9 mouse cellular contexts compared by ENCODE assay signal in the genomic region with DNA sequence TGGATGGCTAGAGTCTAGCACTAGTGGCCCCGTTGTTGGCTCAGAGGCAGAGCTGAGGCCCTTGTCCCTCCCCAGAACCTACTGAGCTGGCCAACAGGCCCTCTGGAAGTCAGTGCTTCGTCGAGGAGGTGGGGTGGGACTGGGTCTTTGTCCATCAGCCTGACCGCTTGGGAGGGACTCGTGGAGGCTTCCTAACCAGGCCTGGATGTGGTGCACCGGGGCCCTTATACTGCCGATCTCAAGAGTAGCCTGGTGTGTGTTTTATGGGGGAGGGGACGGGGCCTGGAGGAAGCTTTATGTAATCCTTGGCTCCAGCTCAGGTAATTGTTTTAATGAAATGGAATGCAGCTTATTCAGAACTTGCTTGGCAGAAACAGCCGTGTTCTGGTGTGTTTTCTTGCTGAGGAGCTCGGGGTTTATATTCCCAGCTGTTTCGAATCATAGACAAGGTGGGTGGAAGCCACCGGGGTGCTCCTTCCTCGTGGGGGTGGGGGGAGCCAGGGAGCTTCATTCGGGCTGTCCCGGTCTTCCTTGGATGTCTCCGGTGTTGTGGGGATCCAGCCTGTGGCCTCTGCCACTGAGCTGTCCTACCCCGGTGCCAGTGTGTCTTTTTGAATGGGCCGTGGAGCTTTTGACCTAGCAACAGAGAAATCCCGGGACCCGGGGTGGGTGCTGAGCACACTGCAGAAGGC. TPM values are rescaled to one million over a fixed set of nuclear protein-coding genes. Genes with fewer than 3 reads are reported as not detected.
DNase-seq lines count a peak whose midpoint lies in the region; ATAC-seq and TF ChIP-seq lines count a peak whose summit lies in the region.
"Had no signal": no experiment of that assay in that cellular context is flagged by ENCODE, and none has a peak within 500 bp of the region (broad histone marks: within the 10 kb centered on the region; RNA-seq: fewer than 3 reads in every experiment).

No protein-coding gene starts in this region.

- H3K36me3 ChIP-seq in midbrain, embryonic 10.5 days: peaks cover 20% of the 10 kb centered on the region
- H3K36me3 ChIP-seq in midbrain, postnatal 0 days (ENCODE audit: insufficient read depth, low read length): no peaks in the 10 kb centered on the region
- no peaks in the 10 kb centered on the region for H3K36me3 ChIP-seq in forebrain, embryonic 14.5 days (ENCODE audit: control insufficient read depth, insufficient read depth, low read length)
- H3K36me3 ChIP-seq in hindbrain, embryonic 12.5 days: no peaks in the 10 kb centered on the region
- peaks cover 19% of the 10 kb centered on the region for H3K36me3 ChIP-seq in limb, embryonic 14.5 days (ENCODE audit: control insufficient read depth, insufficient read depth, low read length)
- H3K36me3 ChIP-seq in neural tube, embryonic 13.5 days: 0 out of 2 replicates have a peak, but pooled peaks cover 10% of the 10 kb centered on the region

- H3K9ac ChIP-seq in midbrain, postnatal 0 days (replicated peaks; ENCODE audit: low read length, poor library complexity, severe bottlenecking): no peak overlapping the region
- H3K9ac ChIP-seq in forebrain, embryonic 14.5 days (ENCODE audit: low read length): peak overlapping the region; percentile 4; the same call in 1 of the 2 replicates
- H3K9ac ChIP-seq in hindbrain, embryonic 12.5 days: no peak overlapping the region
- no peak overlapping the region for H3K9ac ChIP-seq in limb, embryonic 14.5 days (ENCODE audit: low read depth, low read length, severe bottlenecking)
- 0 out of 2 replicates have a peak overlapping the region, but pooled peaks have one; percentile 13 for H3K9ac ChIP-seq in neural tube, embryonic 13.5 days

- H3K4me2 ChIP-seq in midbrain, postnatal 0 days (ENCODE audit: low read depth, low read length, poor library complexity, severe bottlenecking): no peak overlapping the region
- H3K4me2 ChIP-seq in forebrain, embryonic 14.5 days (ENCODE audit: low read length): no peak overlapping the region
- no peak overlapping the region for H3K4me2 ChIP-seq in hindbrain, embryonic 12.5 days (replicated peaks)
- peak overlapping the region; percentile 44 for H3K4me2 ChIP-seq in limb, embryonic 14.5 days (replicated peaks; ENCODE audit: low read depth, low read length, severe bottlenecking)
- no peak overlapping the region for H3K4me2 ChIP-seq in neural tube, embryonic 13.5 days

- peak overlapping the region; percentile 53; the same call in 1 of the 2 replicates for H3K27ac ChIP-seq in midbrain, embryonic 10.5 days (replicated peaks)
- H3K27ac ChIP-seq in midbrain, postnatal 0 days (ENCODE audit: low read depth, low read length): no peak overlapping the region; the same call in 1 of the 2 replicates
- H3K27ac ChIP-seq in forebrain, embryonic 14.5 days (ENCODE audit: low read depth, low read length): peak overlapping the region; percentile 62; the same call in 1 of the 2 replicates
- peak overlapping the region; percentile 64 for H3K27ac ChIP-seq in hindbrain, embryonic 12.5 days
- peak overlapping the region; percentile 92 for H3K27ac ChIP-seq in limb, embryonic 14.5 days (replicated peaks; ENCODE audit: low read depth, low read length)
- H3K27ac ChIP-seq in neural tube, embryonic 13.5 days (replicated peaks): peak overlapping the region; percentile 47

- no peak for DNase-seq in midbrain, embryonic 10.5 days (ENCODE audit: low spot score)
- no peak for DNase-seq in midbrain, postnatal 0 days (ENCODE audit: low spot score)
- DNase-seq in forebrain, embryonic 14.5 days (ENCODE audit: low spot score): peak; percentile 49
- peak; percentile 93 for DNase-seq in limb, embryonic 14.5 days (ENCODE audit: low spot score)
- no peak for DNase-seq in ovary, adult 18-20 months (ENCODE audit: low spot score)
- DNase-seq in right cerebral cortex, postnatal 25 days: no peak

- TF ChIP-seq POLR2A in limb, embryonic 14.5 days (IDR thresholded peaks at IDR 0.05; ENCODE audit: borderline replicate concordance, extremely low read depth, insufficient read depth, insufficient read length): no peak

- WGBS in midbrain, embryonic 10.5 days: 72% methylated on average over 20 of the region's 20 CpGs
- 60% methylated on average over 20 of the region's 20 CpGs for WGBS in midbrain, postnatal 0 days
- 55% methylated on average over 20 of the region's 20 CpGs for WGBS in forebrain, embryonic 14.5 days
- 69% methylated on average over 20 of the region's 20 CpGs for WGBS in hindbrain, embryonic 12.5 days
- WGBS in limb, embryonic 14.5 days: 18% methylated on average over 20 of the region's 20 CpGs
- WGBS in neural tube, embryonic 13.5 days: 67% methylated on average over 20 of the region's 20 CpGs

- no peaks in the 10 kb centered on the region for H3K27me3 ChIP-seq in midbrain, embryonic 10.5 days (ENCODE audit: low read depth, poor library complexity, severe bottlenecking)
- H3K27me3 ChIP-seq in midbrain, postnatal 0 days (ENCODE audit: insufficient read depth, low read length): no peaks in the 10 kb centered on the region
- no peaks in the 10 kb centered on the region for H3K27me3 ChIP-seq in forebrain, embryonic 14.5 days (replicated peaks; ENCODE audit: control insufficient read depth, insufficient read depth, low read length)
- H3K27me3 ChIP-seq in hindbrain, embryonic 12.5 days: no peaks in the 10 kb centered on the region
- no peaks in the 10 kb centered on the region for H3K27me3 ChIP-seq in limb, embryonic 14.5 days (ENCODE audit: control insufficient read depth, insufficient read depth, low read length)
- no peaks in the 10 kb centered on the region for H3K27me3 ChIP-seq in neural tube, embryonic 13.5 days

- H3K9me3 ChIP-seq in midbrain, embryonic 10.5 days (replicated peaks): no peaks in the 10 kb centered on the region
- no peaks in the 10 kb centered on the region for H3K9me3 ChIP-seq in midbrain, postnatal 0 days (ENCODE audit: low read length)
- H3K9me3 ChIP-seq in forebrain, embryonic 14.5 days (replicated peaks; ENCODE audit: control insufficient read depth, low read length): no peaks in the 10 kb centered on the region
- no peaks in the 10 kb centered on the region for H3K9me3 ChIP-seq in hindbrain, embryonic 12.5 days (replicated peaks)
- H3K9me3 ChIP-seq in limb, embryonic 14.5 days (ENCODE audit: control insufficient read depth, low read length): no peaks in the 10 kb centered on the region
- no peaks in the 10 kb centered on the region for H3K9me3 ChIP-seq in neural tube, embryonic 13.5 days

- peaks cover 21% of the 10 kb centered on the region for H3K4me1 ChIP-seq in midbrain, embryonic 10.5 days
- H3K4me1 ChIP-seq in midbrain, postnatal 0 days (ENCODE audit: insufficient read depth, low read length): no peaks in the 10 kb centered on the region
- peaks cover 11% of the 10 kb centered on the region for H3K4me1 ChIP-seq in forebrain, embryonic 14.5 days (ENCODE audit: control insufficient read depth, insufficient read depth, low read length)
- H3K4me1 ChIP-seq in hindbrain, embryonic 12.5 days: peaks cover 17% of the 10 kb centered on the region
- peaks cover 27% of the 10 kb centered on the region for H3K4me1 ChIP-seq in limb, embryonic 14.5 days (ENCODE audit: control insufficient read depth, insufficient read depth, low read length)
- H3K4me1 ChIP-seq in neural tube, embryonic 13.5 days (replicated peaks): peaks cover 21% of the 10 kb centered on the region

- no peak for ATAC-seq in midbrain, postnatal 0 days (ENCODE audit: low FRiP score)
- no peak for ATAC-seq in forebrain, embryonic 14.5 days
- no peak for ATAC-seq in hindbrain, embryonic 12.5 days (ENCODE audit: low FRiP score)
- peak; percentile 84 for ATAC-seq in limb, embryonic 14.5 days (ENCODE audit: low FRiP score, low read depth)
- 0 out of 2 replicates have a peak, but pooled peaks have one; percentile 34 for ATAC-seq in neural tube, embryonic 13.5 days (ENCODE audit: low read depth)

- H3K4me3 ChIP-seq in midbrain, embryonic 10.5 days: no peak overlapping the region
- no peak overlapping the region for H3K4me3 ChIP-seq in midbrain, postnatal 0 days (ENCODE audit: low read depth, low read length)
- H3K4me3 ChIP-seq in forebrain, embryonic 14.5 days (ENCODE audit: low read depth, low read length): no peak overlapping the region
- no peak overlapping the region for H3K4me3 ChIP-seq in hindbrain, embryonic 12.5 days
- peak overlapping the region; percentile 11 for H3K4me3 ChIP-seq in limb, embryonic 14.5 days (replicated peaks; ENCODE audit: low read length)
- no peak overlapping the region for H3K4me3 ChIP-seq in neural tube, embryonic 13.5 days

- no peak for TF ChIP-seq CTCF in midbrain, postnatal 0 days (IDR thresholded peaks at IDR 0.05)

RNA-seq across cellular contexts. Expression of gene Pxn, which starts 8.6 kb away (rescaled TPM):
- 27.9 and 28.9 TPM in 2 replicates for polyA plus RNA-seq in midbrain, embryonic 10.5 days (2016; fragmentation: Nextera tagmentation; extraction: Ambion mirVana)
- 34.6 and 39.4 TPM in 2 replicates for total RNA-seq in midbrain, postnatal 0 days (2014; rRNA removed)
- polyA plus RNA-seq in midbrain, postnatal 0 days (2015; fragmentation: Nextera tagmentation; extraction: Ambion mirVana): 15.3 and 15.9 TPM in 2 replicates
- polyA plus RNA-seq in forebrain, embryonic 14.5 days (2014; fragmentation: Nextera tagmentation; extraction: Ambion mirVana): 7.5 and 9.8 TPM in 2 replicates
- polyA plus RNA-seq in hindbrain, embryonic 12.5 days (2016; fragmentation: Nextera tagmentation; extraction: Ambion mirVana): 34.0 and 39.2 TPM in 2 replicates
- 119 and 145 TPM in 2 replicates for polyA plus RNA-seq in limb, embryonic 14.5 days (2012; rRNA removed)
- 25.0 and 26.3 TPM in 2 replicates for polyA plus RNA-seq in limb, embryonic 14.5 days (2014; fragmentation: Nextera tagmentation; extraction: Ambion mirVana)
- 26.5 and 26.6 TPM in 2 replicates for polyA plus RNA-seq in neural tube, embryonic 13.5 days (2015; fragmentation: Nextera tagmentation; extraction: Ambion mirVana)

RNA-seq across cellular contexts. Expression of gene Sirt4, which starts 30.5 kb away (rescaled TPM):
- polyA plus RNA-seq in midbrain, embryonic 10.5 days (2016; fragmentation: Nextera tagmentation; extraction: Ambion mirVana): 15.2 and 17.0 TPM in 2 replicates
- 19.5 and 25.6 TPM in 2 replicates for total RNA-seq in midbrain, postnatal 0 days (2014; rRNA removed)
- polyA plus RNA-seq in midbrain, postnatal 0 days (2015; fragmentation: Nextera tagmentation; extraction: Ambion mirVana): 22.4 and 27.0 TPM in 2 replicates
- 19.5 and 24.3 TPM in 2 replicates for polyA plus RNA-seq in forebrain, embryonic 14.5 days (2014; fragmentation: Nextera tagmentation; extraction: Ambion mirVana)
- polyA plus RNA-seq in hindbrain, embryonic 12.5 days (2016; fragmentation: Nextera tagmentation; extraction: Ambion mirVana): 23.1 and 24.7 TPM in 2 replicates
- polyA plus RNA-seq in limb, embryonic 14.5 days (2012; rRNA removed): 69.2 and 82.4 TPM in 2 replicates
- 20.4 and 24.1 TPM in 2 replicates for polyA plus RNA-seq in limb, embryonic 14.5 days (2014; fragmentation: Nextera tagmentation; extraction: Ambion mirVana)
- polyA plus RNA-seq in neural tube, embryonic 13.5 days (2015; fragmentation: Nextera tagmentation; extraction: Ambion mirVana): 26.8 and 33.0 TPM in 2 replicates

RNA-seq across cellular contexts. Expression of gene Rplp0, which starts 44.2 kb away (rescaled TPM):
- 1,126 and 1,338 TPM in 2 replicates for polyA plus RNA-seq in midbrain, embryonic 10.5 days (2016; fragmentation: Nextera tagmentation; extraction: Ambion mirVana)
- total RNA-seq in midbrain, postnatal 0 days (2014; rRNA removed): 1,612 and 1,828 TPM in 2 replicates
- polyA plus RNA-seq in midbrain, postnatal 0 days (2015; fragmentation: Nextera tagmentation; extraction: Ambion mirVana): 779 and 814 TPM in 2 replicates
- 1,112 and 1,434 TPM in 2 replicates for polyA plus RNA-seq in forebrain, embryonic 14.5 days (2014; fragmentation: Nextera tagmentation; extraction: Ambion mirVana)
- 819 and 900 TPM in 2 replicates for polyA plus RNA-seq in hindbrain, embryonic 12.5 days (2016; fragmentation: Nextera tagmentation; extraction: Ambion mirVana)
- 3,411 and 4,152 TPM in 2 replicates for polyA plus RNA-seq in limb, embryonic 14.5 days (2012; rRNA removed)
- 2,030 and 2,068 TPM in 2 replicates for polyA plus RNA-seq in limb, embryonic 14.5 days (2014; fragmentation: Nextera tagmentation; extraction: Ambion mirVana)
- 767 and 869 TPM in 2 replicates for polyA plus RNA-seq in neural tube, embryonic 13.5 days (2015; fragmentation: Nextera tagmentation; extraction: Ambion mirVana)

RNA-seq across cellular contexts. Expression of gene Pla2g1b, which starts 49.0 kb away (rescaled TPM):
- 0.41 and 0.62 TPM in 2 replicates for polyA plus RNA-seq in midbrain, embryonic 10.5 days (2016; fragmentation: Nextera tagmentation; extraction: Ambion mirVana)
- total RNA-seq in midbrain, postnatal 0 days (2014; rRNA removed): not detected in 2 replicates
- not detected in 2 replicates for polyA plus RNA-seq in midbrain, postnatal 0 days (2015; fragmentation: Nextera tagmentation; extraction: Ambion mirVana)
- not detected in 2 replicates for polyA plus RNA-seq in forebrain, embryonic 14.5 days (2014; fragmentation: Nextera tagmentation; extraction: Ambion mirVana)
- not detected in 2 replicates for polyA plus RNA-seq in hindbrain, embryonic 12.5 days (2016; fragmentation: Nextera tagmentation; extraction: Ambion mirVana)
- polyA plus RNA-seq in limb, embryonic 14.5 days (2012; rRNA removed): not detected in 2 replicates
- polyA plus RNA-seq in limb, embryonic 14.5 days (2014; fragmentation: Nextera tagmentation; extraction: Ambion mirVana): not detected in 2 replicates
- polyA plus RNA-seq in neural tube, embryonic 13.5 days (2015; fragmentation: Nextera tagmentation; extraction: Ambion mirVana): 0.95 TPM in 1 of 2 replicates, not detected in the other
- total RNA-seq: left cerebral cortex, postnatal 25 days had no signal

RNA-seq across cellular contexts. Expression of gene Gcn1l1, which starts 50.0 kb away (rescaled TPM):
- 52.5 and 61.2 TPM in 2 replicates for polyA plus RNA-seq in midbrain, embryonic 10.5 days (2016; fragmentation: Nextera tagmentation; extraction: Ambion mirVana)
- 72.9 and 75.1 TPM in 2 replicates for total RNA-seq in midbrain, postnatal 0 days (2014; rRNA removed)
- 24.7 and 26.6 TPM in 2 replicates for polyA plus RNA-seq in midbrain, postnatal 0 days (2015; fragmentation: Nextera tagmentation; extraction: Ambion mirVana)
- polyA plus RNA-seq in forebrain, embryonic 14.5 days (2014; fragmentation: Nextera tagmentation; extraction: Ambion mirVana): 29.2 and 41.2 TPM in 2 replicates
- 57.6 and 62.5 TPM in 2 replicates for polyA plus RNA-seq in hindbrain, embryonic 12.5 days (2016; fragmentation: Nextera tagmentation; extraction: Ambion mirVana)
- polyA plus RNA-seq in limb, embryonic 14.5 days (2012; rRNA removed): 47.0 and 59.2 TPM in 2 replicates
- 42.8 and 49.7 TPM in 2 replicates for polyA plus RNA-seq in limb, embryonic 14.5 days (2014; fragmentation: Nextera tagmentation; extraction: Ambion mirVana)
- 36.5 and 39.3 TPM in 2 replicates for polyA plus RNA-seq in neural tube, embryonic 13.5 days (2015; fragmentation: Nextera tagmentation; extraction: Ambion mirVana)

Comparison
In these comparisons a context has a peak if more than half of its experiments do, and no peak if none do; other contexts are left out.
1. DNase-seq: peak in forebrain, embryonic 14.5 days (single experiment) and limb, embryonic 14.5 days (single experiment); none in midbrain, embryonic 10.5 days (single experiment), midbrain, postnatal 0 days (single experiment), ovary, adult 18-20 months (single experiment) and right cerebral cortex, postnatal 25 days (single experiment).
2. ATAC-seq: peak in limb, embryonic 14.5 days (single experiment) and neural tube, embryonic 13.5 days (single experiment); none in midbrain, postnatal 0 days (single experiment), forebrain, embryonic 14.5 days (single experiment) and hindbrain, embryonic 12.5 days (single experiment).
3. H3K9ac ChIP-seq: peak in forebrain, embryonic 14.5 days (single experiment) and neural tube, embryonic 13.5 days (single experiment); none in midbrain, postnatal 0 days (single experiment), hindbrain, embryonic 12.5 days (single experiment) and limb, embryonic 14.5 days (single experiment).